Mouse (Mus musculus) heart, embryonic 11.5 days (tissue): ENCODE measurements around the gene 2510009E07Rik. TPM values are rescaled to one million over a fixed set of nuclear protein-coding genes. Genes with fewer than 3 reads are reported as not detected.

Experiments
- ATAC-seq: fragments of 200-750 bp; cut with Nextera tagmentation; replicated peaks from 2 replicates; pipeline ENCODE4 v1.8.0; 2017; ENCODE audit warnings: moderate library complexity; ENCODE audit not compliant: insufficient number of reproducible peaks, low FRiP score, low TSS enrichment
- H3K27ac ChIP-seq: fragments of 300-500 bp; sonication (generic); 2 replicates; pipeline ENCODE4 v1.5.1; 2014; ENCODE audit warnings: mild to moderate bottlenecking, low read depth, low read length
- H3K27me3 ChIP-seq: fragments of 300-500 bp; sonication (generic); 2 replicates; pipeline ENCODE4 v1.6.1; 2014; ENCODE audit warnings: mild to moderate bottlenecking, low read length, mixed read lengths; ENCODE audit not compliant: control insufficient read depth, insufficient read depth
- H3K36me3 ChIP-seq: fragments of 300-500 bp; sonication (generic); 2 replicates; pipeline ENCODE4 v1.6.1; 2014; ENCODE audit warnings: mild to moderate bottlenecking, low read length, moderate library complexity, mixed read lengths; ENCODE audit not compliant: control insufficient read depth, insufficient read depth
- H3K4me1 ChIP-seq: fragments of 300-500 bp; sonication (generic); 2 replicates; pipeline ENCODE4 v1.6.1; 2014; ENCODE audit warnings: low read length; ENCODE audit not compliant: control insufficient read depth, insufficient read depth
- H3K4me2 ChIP-seq: fragments of 300-500 bp; sonication (generic); 2 replicates; pipeline ENCODE4 v1.6.1; 2014; ENCODE audit warnings: mild to moderate bottlenecking, moderate library complexity
- H3K4me3 ChIP-seq: fragments of 300-500 bp; sonication (generic); 2 replicates; pipeline ENCODE4 v1.5.1; 2014; ENCODE audit warnings: low read depth, low read length
- H3K9ac ChIP-seq: fragments of 300-500 bp; sonication (generic); 2 replicates; pipeline ENCODE4 v1.6.1; 2014; ENCODE audit warnings: mild to moderate bottlenecking, low read depth, low read length, moderate library complexity
- H3K9me3 ChIP-seq: fragments of 300-500 bp; sonication (generic); replicated peaks from 2 replicates; pipeline ENCODE4 v1.6.1; 2016; ENCODE audit warnings: low read length; ENCODE audit not compliant: control insufficient read depth
- WGBS: fragments of 180-500 bp; shearing (Covaris S2); extraction: QIAGEN DNeasy Blood & Tissue Kit; methylation state at CpG from one replicate; pipeline ENCODE4 v1.1.7; 2014; ENCODE audit not compliant: insufficient replicate concordance; 5-methylcytosine and 5-hydroxymethylcytosine counted together
- polyA plus RNA-seq: library from polyadenylated mRNA; unstranded; fragments of >200 nt; fragmentation: Nextera tagmentation; extraction: Ambion mirVana; gene quantifications from 2 replicates; pipeline ENCODE4 v1.2.1, GENCODE M21; 2014

Gene 2510009E07Rik
- polyA plus RNA-seq, 1 experiment from 2014 or later, result 15.7 TPM

- 78% methylated on average over 7 of the region's 7 CpGs for WGBS
These were observed 53.5 kb downstream of the 2510009E07Rik start for GRCm38 (mm10) chr16:21640766-21641499.

GRCm38 (mm10) chr16:21637201-21637819, 57.2 kb downstream of the 2510009E07Rik start:
- Histone ChIP-seq H3K9ac (no peak overlapping the region), H3K9me3 (no peaks in the 10 kb centered on the region), H3K4me2 (no peak overlapping the region), H3K36me3 (no peaks in the 10 kb centered on the region), H3K27me3 (no peaks in the 10 kb centered on the region), H3K4me3 (no peak overlapping the region), H3K4me1 (peaks cover 11% of the 10 kb centered on the region), H3K27ac (no peak overlapping the region)
- WGBS, result 75% methylated on average over 11 of the region's 11 CpGs
- ATAC-seq, result no peak

More at GRCm38 (mm10) chr16:21640766-21641499, 53.5 kb downstream of the 2510009E07Rik start:
- Histone ChIP-seq H3K4me1 (peaks cover 29% of the 10 kb centered on the region), H3K4me2 (no peak overlapping the region), H3K4me3 (no peak overlapping the region), H3K27me3 (no peaks in the 10 kb centered on the region), H3K27ac (peak overlapping the region; percentile 8; the same call in 1 of the 2 replicates), H3K36me3 (no peaks in the 10 kb centered on the region), H3K9me3 (no peaks in the 10 kb centered on the region), H3K9ac (no peak overlapping the region)
- no peak for ATAC-seq

GRCm38 (mm10) chr16:21636156-21636853, 58.2 kb downstream of the 2510009E07Rik start:
- H3K9me3 ChIP-seq, result no peaks in the 10 kb centered on the region
- no peak overlapping the region for H3K4me3 ChIP-seq
- no peak overlapping the region for H3K4me2 ChIP-seq
- H3K4me1 ChIP-seq, result peaks cover 7% of the 10 kb centered on the region; the same call in 1 of the 2 replicates
- WGBS, result 74% methylated on average over 5 of the region's 5 CpGs
- H3K27me3 ChIP-seq, result no peaks in the 10 kb centered on the region
- no peak overlapping the region for H3K27ac ChIP-seq
- no peaks in the 10 kb centered on the region for H3K36me3 ChIP-seq
- ATAC-seq, result no peak
- no peak overlapping the region for H3K9ac ChIP-seq

DNA sequence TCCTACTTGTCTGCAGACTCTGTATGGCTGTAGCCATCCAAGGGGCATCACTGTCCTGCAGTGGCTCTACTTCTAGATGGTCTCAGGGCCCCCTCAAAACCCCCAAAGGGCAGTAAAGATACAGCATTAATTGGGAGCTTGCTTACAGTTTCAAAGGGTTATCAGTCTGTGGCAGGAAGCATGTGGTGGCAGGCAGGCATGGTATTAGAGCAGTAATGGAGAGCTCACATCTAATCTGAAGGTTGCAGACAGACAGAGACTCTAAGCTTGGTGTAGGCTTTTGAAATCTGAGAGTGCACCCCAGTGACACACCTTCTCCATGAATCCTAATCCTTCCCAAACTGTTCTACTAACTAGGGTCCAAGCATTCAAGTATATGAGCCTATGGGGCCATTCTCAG, 60.0 kb downstream of the 2510009E07Rik start:
- H3K4me2 ChIP-seq, result no peak overlapping the region
- no peaks in the 10 kb centered on the region for H3K36me3 ChIP-seq
- no peak for ATAC-seq
- no peaks in the 10 kb centered on the region for H3K27me3 ChIP-seq
- H3K4me3 ChIP-seq, result no peak overlapping the region
- peaks cover 7% of the 10 kb centered on the region; the same call in 1 of the 2 replicates for H3K4me1 ChIP-seq
- no peak overlapping the region for H3K9ac ChIP-seq
- H3K27ac ChIP-seq, result no peak overlapping the region
- no peaks in the 10 kb centered on the region for H3K9me3 ChIP-seq

- H3K27me3 ChIP-seq, result no peaks in the 10 kb centered on the region
- H3K4me2 ChIP-seq, result no peak overlapping the region
- H3K9me3 ChIP-seq, result no peaks in the 10 kb centered on the region
- H3K4me1 ChIP-seq, result peaks cover 7% of the 10 kb centered on the region; the same call in 1 of the 2 replicates
- H3K9ac ChIP-seq, result no peak overlapping the region
- WGBS, result 81% methylated on average over 4 of the region's 4 CpGs
- no peaks in the 10 kb centered on the region for H3K36me3 ChIP-seq
- no peak overlapping the region for H3K4me3 ChIP-seq
- ATAC-seq, result no peak
- no peak overlapping the region for H3K27ac ChIP-seq
These were observed 62.6 kb downstream of the 2510009E07Rik start for GRCm38 (mm10) chr16:21631815-21632222.

GRCm38 (mm10) chr16:21630614-21631013, 63.9 kb downstream of the 2510009E07Rik start:
- no peak for ATAC-seq
- Histone ChIP-seq H3K36me3 (no peaks in the 10 kb centered on the region), H3K9ac (no peak overlapping the region), H3K9me3 (no peaks in the 10 kb centered on the region), H3K4me2 (no peak overlapping the region), H3K27ac (no peak overlapping the region), H3K4me1 (0 out of 2 replicates have a peak, but pooled peaks cover 3% of the 10 kb centered on the region), H3K27me3 (no peaks in the 10 kb centered on the region), H3K4me3 (no peak overlapping the region)
- WGBS, result 83% methylated on average over 4 of the region's 4 CpGs

DNA sequence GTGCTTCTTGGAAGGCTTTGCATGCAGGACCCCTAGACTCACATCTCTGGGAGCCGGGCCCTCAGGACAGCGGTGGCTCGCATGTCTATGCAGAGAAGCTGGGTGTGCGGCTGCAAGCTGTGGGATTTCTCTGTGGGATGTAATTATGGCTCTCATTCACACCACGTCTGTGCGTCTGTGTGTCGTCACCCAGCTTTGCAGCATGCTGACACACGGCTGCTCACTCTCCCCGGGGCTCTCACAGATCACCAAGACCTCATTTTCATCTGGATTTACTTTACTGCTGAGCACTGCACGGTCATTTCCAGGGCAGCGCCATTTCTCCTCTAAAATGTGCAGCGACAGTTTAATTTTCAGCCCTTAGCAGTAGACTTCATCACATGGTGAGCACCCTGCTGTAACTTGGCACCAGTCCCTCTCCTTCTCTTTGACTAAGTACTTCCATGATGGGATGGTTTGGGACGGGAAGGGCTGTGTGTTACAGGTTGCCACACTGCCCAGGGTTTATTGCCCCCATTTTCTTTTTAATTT, 66.3 kb downstream of the 2510009E07Rik start:
- Histone ChIP-seq H3K36me3 (no peaks in the 10 kb centered on the region), H3K9ac (no peak overlapping the region), H3K27me3 (no peaks in the 10 kb centered on the region), H3K4me1 (0 out of 2 replicates have a peak, but pooled peaks cover 3% of the 10 kb centered on the region), H3K9me3 (no peaks in the 10 kb centered on the region), H3K4me2 (no peak overlapping the region), H3K27ac (no peak overlapping the region), H3K4me3 (no peak overlapping the region)
- WGBS, result 61% methylated on average over 13 of the region's 13 CpGs
- ATAC-seq, result no peak

DNA sequence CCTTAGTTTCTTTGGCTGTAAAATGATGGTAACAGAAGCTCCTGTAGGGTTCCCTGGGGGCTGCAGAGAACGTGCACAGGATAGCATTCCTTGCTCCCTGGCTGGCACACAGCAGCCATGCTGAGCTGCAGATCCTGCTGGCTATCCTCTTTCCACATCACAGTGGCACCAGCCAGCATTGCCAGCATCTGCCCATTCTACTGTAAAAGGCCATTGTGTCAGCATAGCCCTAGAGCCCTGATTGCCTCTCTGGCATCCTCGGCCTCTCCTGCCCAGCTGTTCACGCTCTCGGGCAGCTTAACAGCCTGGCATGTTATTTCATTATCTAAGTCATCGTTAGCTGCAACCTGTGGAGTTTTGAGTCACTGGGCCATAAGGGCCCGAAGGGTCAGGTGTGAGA, 67.2 kb downstream of the 2510009E07Rik start:
- no peaks in the 10 kb centered on the region for H3K36me3 ChIP-seq
- WGBS, result 76% methylated on average over 6 of the region's 6 CpGs
- no peak for ATAC-seq

More for the DNA sequence above, 67.2 kb downstream of the 2510009E07Rik start:
- H3K27me3 ChIP-seq, result no peaks in the 10 kb centered on the region
- H3K4me2 ChIP-seq, result no peak overlapping the region
- no peak overlapping the region for H3K4me3 ChIP-seq
- H3K27ac ChIP-seq, result no peak overlapping the region
- H3K4me1 ChIP-seq, result 0 out of 2 replicates have a peak, but pooled peaks cover 3% of the 10 kb centered on the region
- H3K9ac ChIP-seq, result no peak overlapping the region
- H3K9me3 ChIP-seq, result no peaks in the 10 kb centered on the region
